Mouse (Mus musculus) testis, adult 2 months (tissue): ENCODE measurements around the gene Stx8.

Experiments used
- CTCF ChIP-seq: fragments of 200-500 bp; IDR thresholded peaks from 2 replicates; pipeline ENCODE4 v1.5.1; 2012; ENCODE audit warnings: low read depth, mild to moderate bottlenecking, inconsistent platforms, low read length, moderate library complexity; ENCODE audit not compliant: control insufficient read depth, insufficient read depth, insufficient replicate concordance
- POLR2A ChIP-seq: fragments of 200-500 bp; IDR thresholded peaks from 2 replicates; pipeline ENCODE4 v1.6.1; 2012; ENCODE audit warnings: low read depth, mild to moderate bottlenecking, inconsistent platforms, low read length, moderate library complexity; ENCODE audit not compliant: control insufficient read depth

DNA sequence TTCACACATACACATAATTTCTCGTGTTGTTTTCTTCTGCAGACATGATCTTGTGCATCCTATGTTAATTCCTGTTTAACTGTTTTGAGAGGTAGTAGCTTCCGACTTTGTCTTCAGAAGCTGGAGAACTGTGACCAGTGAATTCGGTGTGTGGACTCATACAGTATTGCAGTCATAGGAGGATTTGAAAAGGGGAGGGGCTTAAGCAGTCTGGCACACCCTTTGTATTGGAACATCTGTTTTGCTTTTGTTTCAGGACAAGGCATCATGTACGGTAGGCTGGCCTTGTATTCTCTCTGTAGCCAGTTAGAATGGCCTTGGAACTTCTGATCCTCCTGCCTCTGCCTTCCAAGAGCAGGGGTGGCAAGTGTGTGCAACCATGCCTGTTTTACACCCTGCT is 30.0 kb downstream of the Stx8 start:
- no peak for TF ChIP-seq CTCF
- no peak for TF ChIP-seq POLR2A
